Mouse (Mus musculus): Measurements from ENCODE around the gene Iqck.

DNA sequence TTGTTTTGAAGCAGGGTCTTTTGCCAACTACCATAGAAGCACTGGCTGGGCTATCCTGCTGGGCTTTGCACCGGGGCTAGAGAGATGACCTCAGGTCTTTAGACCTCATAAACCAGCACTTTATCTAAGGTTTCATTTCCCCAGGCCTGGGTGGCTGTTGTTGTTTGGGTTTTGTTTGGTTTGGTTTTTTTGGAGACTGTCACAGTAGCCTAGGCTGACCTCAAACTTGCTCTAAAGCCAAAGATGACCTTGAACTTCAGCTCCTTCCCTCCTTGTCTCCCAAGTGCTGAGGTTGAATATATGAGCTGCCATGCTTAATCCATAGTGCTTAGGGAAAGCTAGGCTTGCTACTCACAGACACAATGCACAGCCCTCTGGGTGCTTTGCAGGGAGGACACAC, 35.9 kb upstream of the Iqck start:
- TF ChIP-seq POLR2A (IDR thresholded peaks at IDR 0.05; ENCODE audit: borderline replicate concordance, insufficient read depth, low read length): no peak
- no peak for TF ChIP-seq CTCF (IDR thresholded peaks at IDR 0.05; ENCODE audit: borderline replicate concordance, insufficient read depth, low read depth, low read length)

All from cerebellum, adult 2 months (tissue).